Mouse (Mus musculus) heart, postnatal 14 days (tissue): Measurements from ENCODE around the gene Mcf2l. TPM values are rescaled to one million over a fixed set of nuclear protein-coding genes. Genes with fewer than 3 reads are reported as not detected.

ENCODE experiments used
- DNase-seq, 2 experiments: peaks; one replicate each; pipeline ENCODE4 v3.0.0; 2021 to 2022
- intact Hi-C: fragments of 180-260 bp; cut with DNase I; formaldehyde crosslinking; loops from one replicate; pipeline ENCODE4 v1.15.1; 2025
- total RNA-seq, 2 experiments: library from RNA; stranded (reverse); gene quantifications; 2 replicates each; pipeline ENCODE4 v1.2.3; 2021

The Mcf2l gene
- total RNA-seq, 2 experiments from 2014 or later = 104 to 109 TPM

- intact Hi-C loops = loop anchor here (1.0 kb wide), 1 partner anchor 21 kb away; no protein-coding TSS in a partner anchor
Observed at GRCm38 (mm10) chr8:12905599-12906321, 32.2 kb downstream of the Mcf2l start.

GRCm38 (mm10) chr8:12906597-12906996 is 33.0 kb downstream of the Mcf2l start:
- intact Hi-C loops = no loop called here
- no peak for DNase-seq

More at GRCm38 (mm10) chr8:12905599-12906321, 32.2 kb downstream of the Mcf2l start:
- peak; percentile 46 to 56 for DNase-seq

GRCm38 (mm10) chr8:12907730-12908129 is 34.1 kb downstream of the Mcf2l start:
- intact Hi-C loops = no loop called here

GRCm38 (mm10) chr8:12912011-12912410 is 38.4 kb downstream of the Mcf2l start:
- no peak for DNase-seq
- intact Hi-C loops = no loop called here

More at GRCm38 (mm10) chr8:12907730-12908129, 34.1 kb downstream of the Mcf2l start:
- no peak for DNase-seq

GRCm38 (mm10) chr8:12915187-12916006 is 41.8 kb downstream of the Mcf2l start:
- intact Hi-C loops = no loop called here

GRCm38 (mm10) chr8:12916156-12916900 is 42.7 kb downstream of the Mcf2l start:
- no peak for DNase-seq
- intact Hi-C loops = no loop called here

More at GRCm38 (mm10) chr8:12915187-12916006, 41.8 kb downstream of the Mcf2l start:
- DNase-seq = no peak

GRCm38 (mm10) chr8:12917029-12917428 is 43.4 kb downstream of the Mcf2l start:
- intact Hi-C loops = no loop called here
- no peak for DNase-seq

GRCm38 (mm10) chr8:12917831-12918230 is 44.2 kb downstream of the Mcf2l start:
- no peak for DNase-seq
- intact Hi-C loops = no loop called here

- intact Hi-C loops = no loop called here
- no peak for DNase-seq
Observed at GRCm38 (mm10) chr8:12920599-12920998, 47.0 kb downstream of the Mcf2l start.

- no peak for DNase-seq
- intact Hi-C loops = no loop called here
Observed at GRCm38 (mm10) chr8:12925051-12925450, 51.4 kb downstream of the Mcf2l start.

GRCm38 (mm10) chr8:12925941-12926381 is 52.4 kb downstream of the Mcf2l start:
- peak; percentile 57 to 73 for DNase-seq
- intact Hi-C loops = loop anchor here (1.0 kb wide), 1 partner anchor 21 kb away; no protein-coding TSS in a partner anchor

GRCm38 (mm10) chr8:12927204-12927983 is 53.8 kb downstream of the Mcf2l start:
- DNase-seq = peak; percentile 77 to 85

GRCm38 (mm10) chr8:12928033-12928432 is 54.4 kb downstream of the Mcf2l start:
- no peak for DNase-seq
- intact Hi-C loops = no loop called here

More at GRCm38 (mm10) chr8:12927204-12927983, 53.8 kb downstream of the Mcf2l start:
- intact Hi-C loops = loop anchor here (1.0 kb wide), 1 partner anchor 31 kb away; no protein-coding TSS in a partner anchor

GRCm38 (mm10) chr8:12928931-12929330 is 55.3 kb downstream of the Mcf2l start:
- no peak for DNase-seq
- intact Hi-C loops = no loop called here

GRCm38 (mm10) chr8:12930290-12930689 is 56.7 kb downstream of the Mcf2l start:
- no peak for DNase-seq
- intact Hi-C loops = no loop called here

GRCm38 (mm10) chr8:12931426-12931825 is 57.8 kb downstream of the Mcf2l start:
- no peak for DNase-seq
- intact Hi-C loops = no loop called here

- DNase-seq = no peak
- intact Hi-C loops = loop anchor here (1.0 kb wide), 1 partner anchor 11 kb away; no protein-coding TSS in a partner anchor
Observed at GRCm38 (mm10) chr8:12932520-12932919, 58.9 kb downstream of the Mcf2l start.

- no peak for DNase-seq
- intact Hi-C loops = loop anchor here (2.0 kb wide), 1 partner anchor 15 kb away; no protein-coding TSS in a partner anchor
Observed at GRCm38 (mm10) chr8:12933765-12934164, 60.2 kb downstream of the Mcf2l start.

GRCm38 (mm10) chr8:12934453-12935043 is 60.9 kb downstream of the Mcf2l start:
- intact Hi-C loops = loop anchor here (2.0 kb wide), 1 partner anchor 14 kb away; no protein-coding TSS in a partner anchor

More at GRCm38 (mm10) chr8:12934453-12935043, 60.9 kb downstream of the Mcf2l start:
- DNase-seq = no peak
